Mouse (Mus musculus) right cerebral cortex, adult 2 months (tissue): ENCODE data around the gene Akap13.

ENCODE experiments used
- DNase-seq, 2 experiments: peaks; one replicate each; pipeline ENCODE4 v3.0.0; 2021 to 2022; ENCODE audit warnings: low spot score in 2 of 2

Gene Akap13

DNA sequence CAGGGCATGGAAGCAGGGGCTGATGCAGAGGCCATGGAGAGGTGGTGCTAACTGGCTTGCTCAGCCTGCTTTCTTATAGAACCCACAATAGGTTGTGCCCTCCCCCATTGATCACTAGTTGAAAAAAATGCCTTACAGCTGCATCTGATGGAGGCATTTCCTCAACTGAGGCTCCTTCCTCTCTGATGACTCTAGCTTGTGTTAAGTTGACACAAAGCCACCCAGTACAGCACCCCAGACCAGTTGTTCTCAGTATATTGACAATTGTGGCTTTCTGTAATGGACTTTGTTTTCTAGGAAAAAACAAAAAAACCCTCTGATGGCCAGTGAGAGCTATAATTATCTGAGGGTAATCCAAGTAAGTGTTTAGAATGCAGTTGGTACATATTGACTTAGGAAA is 178.1 kb downstream of the Akap13 start:
- DNase-seq: no peak

DNA sequence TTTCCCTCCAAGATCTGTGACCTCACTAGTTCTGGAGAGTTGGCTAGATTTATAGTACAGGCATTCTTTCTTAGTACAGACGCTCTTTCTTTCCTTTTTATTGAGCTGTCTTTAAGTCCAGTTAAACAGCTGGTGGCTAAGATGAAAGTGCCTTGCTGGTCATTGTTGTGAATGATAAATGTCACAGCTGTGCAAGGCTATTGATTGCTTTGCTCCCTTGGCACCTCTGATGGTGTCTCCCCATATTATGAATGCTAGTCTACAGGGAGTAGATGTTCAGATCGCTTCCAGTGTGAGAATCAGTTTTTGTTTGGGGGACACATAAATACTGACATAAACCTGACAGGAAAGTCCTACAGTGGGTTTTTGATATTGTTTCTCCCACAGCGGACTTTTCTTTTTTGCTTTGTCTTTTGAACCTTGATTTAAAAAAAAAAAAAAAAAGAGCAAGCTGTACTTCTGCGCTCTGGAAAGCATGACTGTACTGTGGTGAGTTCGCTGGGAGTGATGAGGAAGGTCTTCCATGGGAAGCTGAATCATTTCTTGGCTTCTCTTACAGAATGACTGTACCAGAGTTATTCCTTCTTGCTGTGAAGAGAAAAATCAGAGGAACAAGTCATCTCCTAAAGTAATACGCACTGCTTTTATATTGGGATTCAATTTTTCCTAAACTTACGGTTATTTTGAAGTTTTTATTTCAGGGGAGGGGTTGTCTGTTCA is 178.6 kb downstream of the Akap13 start:
- DNase-seq: no peak

DNA sequence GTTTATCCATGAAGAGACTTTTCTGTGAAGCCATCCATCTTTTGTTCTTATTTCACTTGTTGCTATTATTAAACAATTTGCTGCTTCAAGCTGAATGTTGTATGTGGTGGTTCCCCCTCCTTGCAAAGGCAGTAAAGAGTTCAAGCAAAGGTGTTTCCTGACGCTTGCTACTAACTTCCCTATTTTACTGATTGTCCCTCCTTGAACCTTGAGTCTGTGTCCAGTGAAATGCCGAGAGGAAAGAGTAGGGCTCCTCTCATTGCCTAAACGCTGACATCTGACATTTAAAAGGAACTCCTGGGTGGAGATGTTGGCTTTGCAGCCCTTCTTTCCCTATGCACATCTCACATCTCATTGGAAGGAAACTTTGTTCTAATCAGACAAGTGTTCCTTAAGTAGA is 183.4 kb downstream of the Akap13 start:
- no peak for DNase-seq

GRCm38 (mm10) chr7:75639541-75639940 is 184.2 kb downstream of the Akap13 start:
- DNase-seq: peak; percentile 79 to 81

DNA sequence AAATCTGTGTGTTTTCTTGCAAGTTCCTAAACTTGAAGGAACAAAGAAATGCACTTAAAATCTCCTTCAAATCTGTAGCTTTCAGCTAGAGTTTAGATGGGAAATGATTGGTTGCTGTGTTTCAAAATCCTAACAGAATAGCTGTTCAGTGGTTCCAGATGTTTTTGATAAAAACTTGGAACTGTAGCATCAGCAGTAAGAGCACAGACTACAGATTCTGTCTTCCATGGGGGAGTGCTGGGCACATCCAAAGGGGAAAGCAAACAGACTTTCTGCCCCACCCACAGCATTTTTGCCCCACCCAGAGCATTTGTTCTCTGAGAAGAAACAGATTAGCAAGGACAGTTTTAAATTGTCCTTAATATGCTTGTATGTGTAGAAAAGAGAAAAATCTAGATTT is 184.7 kb downstream of the Akap13 start:
- DNase-seq: no peak

- no peak for DNase-seq
Observed at GRCm38 (mm10) chr7:75640671-75641070, 185.3 kb downstream of the Akap13 start.

DNA sequence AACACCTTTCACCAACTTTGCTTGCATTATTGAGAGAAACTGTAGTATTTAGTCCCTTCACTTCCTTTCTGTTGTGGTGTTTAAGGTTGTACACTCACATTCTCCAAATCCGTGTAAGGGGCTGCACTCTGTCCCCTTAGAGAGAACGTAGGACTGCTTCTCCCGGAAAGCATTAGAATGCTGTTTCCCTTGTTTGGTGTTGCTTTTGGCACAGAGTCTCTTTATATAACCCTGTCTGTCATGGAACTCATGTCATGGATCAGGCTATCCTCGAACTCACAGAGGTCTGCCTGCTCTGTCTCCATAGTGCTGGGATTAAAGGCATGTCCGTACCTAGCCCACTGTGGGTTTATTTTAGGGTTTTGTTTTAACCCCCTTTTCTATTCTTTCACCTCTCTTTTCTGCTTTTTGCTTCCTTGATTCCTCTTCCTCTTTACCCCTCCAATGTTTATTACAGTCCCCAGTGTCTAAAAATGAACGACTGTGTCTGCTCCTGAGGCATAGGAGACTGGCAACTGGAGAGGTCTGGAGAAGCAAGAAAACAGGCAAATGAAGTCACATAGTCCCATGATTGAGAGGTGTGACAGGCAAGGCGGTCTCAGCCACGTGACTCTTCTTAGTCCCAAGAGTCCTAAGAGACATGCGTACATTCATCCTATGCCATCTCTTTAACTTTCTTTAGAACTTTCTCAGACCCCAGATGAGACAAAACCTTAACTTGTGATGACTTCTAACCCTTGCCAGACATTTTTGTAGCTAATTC is 186.3 kb downstream of the Akap13 start:
- no peak for DNase-seq

DNA sequence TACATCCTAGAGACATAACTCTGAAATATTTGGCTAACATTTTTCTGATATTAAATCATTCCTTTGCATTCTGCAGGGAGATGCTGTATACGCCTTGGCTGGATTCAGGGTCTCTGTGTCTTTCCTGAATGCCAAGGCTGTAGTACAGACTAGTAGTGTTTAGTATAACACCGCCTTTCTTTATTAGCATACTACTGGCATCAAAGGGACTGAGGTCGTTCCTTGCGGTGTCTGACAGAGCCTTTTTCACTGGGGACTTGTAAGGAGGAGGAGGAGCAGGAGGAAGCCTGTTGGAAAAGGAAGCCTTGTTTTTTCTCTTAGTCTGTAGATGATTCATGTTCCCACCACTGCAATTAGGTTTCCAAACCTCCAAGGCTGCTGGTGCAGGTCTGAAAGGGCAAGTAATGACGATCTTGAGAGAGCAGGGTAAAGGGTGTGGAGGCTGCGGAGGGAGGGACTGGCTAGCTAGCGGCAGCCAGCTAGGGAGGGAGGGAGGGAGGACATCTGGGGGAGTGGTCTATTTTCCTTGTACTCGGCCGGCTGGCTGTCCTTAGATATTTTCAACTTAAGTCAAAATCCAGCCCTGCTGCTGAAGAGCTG is 186.9 kb downstream of the Akap13 start:
- DNase-seq: peak; percentile 20 to 27

DNA sequence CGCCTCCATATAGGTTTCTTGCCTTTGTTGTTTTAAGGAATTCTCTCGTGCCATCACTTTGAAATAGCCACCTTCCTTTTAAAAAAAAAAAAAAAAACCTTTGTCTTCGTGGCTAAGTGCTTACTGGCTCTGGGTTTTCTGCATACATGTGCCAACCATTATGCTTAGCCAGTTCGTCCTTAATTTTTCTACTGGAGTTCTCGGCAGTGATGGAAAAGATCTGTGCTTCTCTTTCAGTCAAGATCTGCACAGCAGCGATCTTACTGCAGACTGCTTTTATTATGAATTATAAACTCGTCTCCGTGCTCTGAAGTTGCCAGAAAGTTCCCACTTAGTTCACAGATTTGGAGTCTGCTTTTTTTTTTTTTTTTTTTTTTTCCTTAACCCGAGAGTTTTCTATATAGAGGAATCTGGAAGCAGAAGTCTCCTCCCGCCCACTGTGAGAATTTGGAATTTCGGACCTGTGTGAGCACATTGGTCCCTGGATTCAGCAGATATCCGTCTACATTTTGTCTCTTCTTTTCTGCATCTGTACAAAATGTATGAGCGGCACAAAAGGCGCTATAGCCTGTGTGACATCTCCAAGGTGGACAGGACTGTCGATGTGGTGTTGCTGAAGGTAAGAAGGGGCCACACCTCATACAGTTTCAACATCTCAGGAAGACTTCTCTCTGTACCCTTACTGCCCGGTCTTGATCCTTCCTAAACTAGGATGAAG is 187.7 kb downstream of the Akap13 start:
- no peak for DNase-seq

DNA sequence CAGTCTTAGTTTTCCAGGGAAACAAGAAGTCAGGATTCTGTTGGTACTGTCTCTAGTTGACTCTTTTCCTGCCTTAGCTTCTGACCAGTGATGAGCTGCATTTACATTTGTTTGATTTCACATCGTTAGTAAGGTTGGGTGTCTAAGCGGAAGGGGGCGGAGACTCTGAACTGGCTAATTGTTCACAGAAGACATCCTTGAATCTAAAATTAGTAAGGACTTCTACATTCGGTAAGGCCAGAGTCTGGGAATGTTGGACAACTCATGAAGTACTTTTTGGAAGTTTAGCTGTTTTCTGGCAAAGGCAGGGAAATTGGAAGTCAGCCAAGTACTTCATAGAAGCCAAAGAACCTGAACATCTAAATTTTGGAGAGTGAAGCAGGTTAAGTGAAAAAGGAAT is 188.7 kb downstream of the Akap13 start:
- no peak for DNase-seq

- no peak for DNase-seq
Observed at GRCm38 (mm10) chr7:75644585-75644984, 189.3 kb downstream of the Akap13 start.

DNA sequence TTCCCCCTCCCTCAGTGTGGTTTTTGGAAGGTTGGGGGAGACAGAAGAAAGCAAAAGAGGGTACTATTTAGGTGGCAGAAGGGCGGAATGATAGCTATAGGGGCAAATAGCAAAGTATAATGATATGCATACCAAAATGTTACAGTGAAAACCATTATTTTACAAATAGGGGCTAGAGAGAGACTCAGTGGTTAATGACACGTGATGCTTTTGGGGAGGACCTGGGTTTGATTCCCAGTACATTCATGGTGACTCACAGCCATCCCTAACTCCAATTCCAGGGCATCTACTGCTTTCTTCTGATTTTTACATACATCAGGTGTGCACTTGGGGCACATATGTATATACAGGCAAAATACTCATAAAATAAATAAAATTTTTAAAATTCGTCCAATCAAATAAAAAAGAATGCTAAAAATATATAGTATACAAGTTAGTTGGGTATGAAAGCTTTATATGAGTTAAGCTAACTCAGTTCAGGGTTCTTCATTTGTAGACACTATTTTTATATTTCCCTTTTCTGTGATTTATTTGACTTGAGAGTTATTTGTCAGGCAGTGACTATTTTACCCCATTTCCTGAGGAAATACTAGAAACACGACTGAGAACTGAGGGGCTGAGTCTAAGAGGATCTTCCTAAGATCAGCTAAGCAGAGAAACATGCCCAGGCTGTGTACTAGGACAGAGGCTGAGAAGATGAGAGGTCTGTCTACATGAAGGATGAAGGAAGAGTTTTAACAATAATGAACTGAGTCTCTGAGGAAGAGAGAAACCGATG is 190.0 kb downstream of the Akap13 start:
- no peak for DNase-seq

- DNase-seq: no peak
Observed at GRCm38 (mm10) chr7:75648051-75648450, 192.7 kb downstream of the Akap13 start.

- DNase-seq: no peak
Observed at GRCm38 (mm10) chr7:75648961-75649360, 193.6 kb downstream of the Akap13 start.

GRCm38 (mm10) chr7:75649966-75650365 is 194.6 kb downstream of the Akap13 start:
- DNase-seq: no peak

- DNase-seq: no peak
Observed at GRCm38 (mm10) chr7:75653684-75654317, 198.5 kb downstream of the Akap13 start.

GRCm38 (mm10) chr7:75655180-75656074 is 200.1 kb downstream of the Akap13 start:
- DNase-seq: no peak

DNA sequence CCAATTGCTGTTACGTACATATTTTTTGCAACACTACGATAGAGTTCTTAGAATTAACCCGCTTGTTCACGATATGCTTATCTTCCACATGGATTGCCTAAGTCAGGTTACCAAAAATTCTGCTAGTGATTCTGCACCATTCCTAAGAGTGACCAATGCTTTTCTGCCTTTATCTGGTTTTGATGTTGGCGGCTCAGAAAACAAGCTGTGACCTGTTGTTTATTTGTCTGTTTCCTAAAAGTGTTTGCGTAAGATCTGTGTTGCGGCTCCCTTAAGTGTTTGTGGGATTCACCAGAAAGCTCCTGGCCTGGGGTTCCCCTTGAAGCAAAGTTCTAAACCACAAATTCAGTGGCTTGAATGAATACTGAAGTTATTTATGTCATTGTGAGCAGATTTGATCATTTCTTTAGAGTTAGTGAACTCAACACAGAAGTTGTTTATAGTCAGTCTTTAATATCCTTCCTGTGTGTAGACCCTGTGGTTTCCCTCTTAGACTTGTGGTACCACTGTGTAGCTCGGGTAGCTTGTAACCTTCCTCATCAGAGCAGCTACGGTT is 201.0 kb downstream of the Akap13 start:
- no peak for DNase-seq

DNA sequence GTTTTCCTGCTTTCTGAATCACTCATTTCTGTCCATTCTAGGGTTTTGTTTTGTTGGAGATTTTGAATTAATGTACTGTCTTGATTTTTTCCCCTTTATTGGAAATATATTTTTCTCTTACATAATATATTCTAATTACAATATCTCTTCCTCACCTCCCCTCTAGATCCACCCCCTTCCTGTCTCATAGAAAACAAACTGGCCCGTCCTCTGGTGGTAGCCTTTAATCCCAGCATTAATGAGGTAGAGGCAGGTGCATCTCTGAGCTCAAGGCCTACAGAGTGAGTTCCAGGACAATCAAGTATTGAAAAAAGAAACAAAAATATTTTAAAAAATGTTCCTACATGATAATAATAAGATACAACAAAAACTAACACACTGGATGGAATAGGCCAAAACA is 201.6 kb downstream of the Akap13 start:
- no peak for DNase-seq

- DNase-seq: no peak
Observed at GRCm38 (mm10) chr7:75664455-75664854, 209.1 kb downstream of the Akap13 start.
